Mouse (Mus musculus) layer of hippocampus, adult 6 months (tissue): ENCODE data around the gene Olfr398. TPM values are rescaled to one million over a fixed set of nuclear protein-coding genes. Genes with fewer than 3 reads are reported as not detected.

Experiments used
- long read RNA-seq, 2 experiments: library from polyadenylated mRNA; unstranded; transcript quantifications; one replicate each; pipeline ENCODE4 v2.0.0; 2019 to 2020
- polyA plus RNA-seq: library from polyadenylated mRNA; unstranded; fragments of <200 nt; fragmentation: Nextera tagmentation; gene quantifications from 2 replicates; pipeline ENCODE4 v1.2.3, GENCODE M21; 2021

Gene Olfr398
- not detected in 2 replicates for polyA plus RNA-seq
- long read RNA-seq, experiment 1 = 0 reads
- long read RNA-seq, experiment 2 = 0 reads

GRCm38 (mm10) chr11:73990307-73990706, at the start of gene Olfr398:
Olfr398 (minus strand) TSS chr11:73990407.

DNA sequence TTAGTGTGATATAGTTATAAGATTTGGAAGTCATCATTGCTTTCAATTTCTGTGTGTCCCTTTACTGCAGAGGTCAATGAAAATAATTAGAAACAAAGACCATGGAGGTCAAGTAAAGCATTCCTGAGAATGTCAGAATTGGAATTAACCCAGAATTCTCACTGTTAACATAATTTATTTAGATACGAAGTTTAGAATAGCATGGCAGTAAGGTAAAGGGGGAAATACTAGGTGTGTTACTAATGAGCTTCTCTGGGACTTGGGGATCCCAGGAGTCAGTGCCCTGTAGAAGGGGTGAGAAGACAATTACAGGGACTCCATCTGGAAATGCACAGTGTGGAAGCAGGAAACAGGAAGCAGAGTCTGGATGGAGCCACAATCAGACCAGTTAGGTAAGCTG, 29.7 kb downstream of the Olfr398 start, which contains the start of gene Olfr397:
Gene Olfr397, plus strand, starts transcription at position 301 of the 400 bp plus-strand sequence.

DNA sequence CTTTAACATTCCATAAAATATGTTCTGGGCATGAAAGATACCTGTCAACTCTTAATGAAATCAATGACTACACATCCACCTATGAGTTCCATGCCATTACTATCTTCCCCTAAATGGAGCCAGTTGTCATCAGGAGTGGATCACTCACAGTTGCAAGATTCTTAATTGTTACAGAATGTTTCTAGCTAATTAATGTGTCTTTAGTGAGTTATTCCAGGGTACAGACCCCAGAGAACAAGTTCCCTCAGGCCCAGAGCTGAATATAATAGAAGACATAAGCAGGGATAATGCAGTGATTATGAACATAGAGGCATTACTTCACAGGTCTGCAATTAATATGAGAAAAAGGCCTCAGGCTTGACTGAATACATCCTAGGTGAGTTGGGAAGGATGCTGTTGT, 53.8 kb downstream of the Olfr398 start, which contains the start of gene Olfr23:
Gene Olfr23, plus strand, starts transcription at position 301 of the 400 bp plus-strand sequence.

Other genes with a start within 250 kb of the Olfr398 start
- not detected in 2 replicates for gene Olfr389, start 209.7 kb downstream of the Olfr398 start, polyA plus RNA-seq
- not detected in 2 replicates for gene Olfr390, start 207.4 kb downstream of the Olfr398 start, polyA plus RNA-seq
- not detected in 2 replicates for gene Olfr391-ps, start 187.4 kb downstream of the Olfr398 start, polyA plus RNA-seq
- not detected in 2 replicates for gene Olfr392, start 173.4 kb downstream of the Olfr398 start, polyA plus RNA-seq
- gene Olfr393, start 139.0 kb downstream of the Olfr398 start, polyA plus RNA-seq = not detected in 2 replicates
- gene Olfr394, start 99.6 kb downstream of the Olfr398 start, polyA plus RNA-seq = not detected in 2 replicates
- gene Olfr395, start 81.1 kb downstream of the Olfr398 start, polyA plus RNA-seq = not detected in 2 replicates
- gene Olfr23, start 53.7 kb downstream of the Olfr398 start, polyA plus RNA-seq = not detected in 2 replicates
- gene Olfr397, start 29.6 kb downstream of the Olfr398 start, polyA plus RNA-seq = not detected in 2 replicates
- not detected in 2 replicates for gene Olfr139, start 66.1 kb upstream of the Olfr398 start, polyA plus RNA-seq
- gene Olfr399, start 66.2 kb upstream of the Olfr398 start, polyA plus RNA-seq = not detected in 2 replicates
- gene Zfp616, start 79.5 kb upstream of the Olfr398 start, polyA plus RNA-seq = not detected in 2 replicates
- gene Olfr401, start 123.3 kb upstream of the Olfr398 start, polyA plus RNA-seq = not detected in 2 replicates
- gene Olfr402, start 163.1 kb upstream of the Olfr398 start, polyA plus RNA-seq = not detected in 2 replicates
- not detected in 2 replicates for gene Olfr403, start 195.8 kb upstream of the Olfr398 start, polyA plus RNA-seq
- gene Olfr43, start 221.0 kb upstream of the Olfr398 start, polyA plus RNA-seq = not detected in 2 replicates